Mouse (Mus musculus) testis, adult 2 months (tissue): ENCODE measurements around the gene Gm11541.

Source experiments
- CTCF ChIP-seq: fragments of 200-500 bp; IDR thresholded peaks from 2 replicates; pipeline ENCODE4 v1.5.1; 2012; ENCODE audit warnings: low read depth, mild to moderate bottlenecking, inconsistent platforms, low read length, moderate library complexity; ENCODE audit not compliant: control insufficient read depth, insufficient read depth, insufficient replicate concordance
- POLR2A ChIP-seq: fragments of 200-500 bp; IDR thresholded peaks from 2 replicates; pipeline ENCODE4 v1.6.1; 2012; ENCODE audit warnings: low read depth, mild to moderate bottlenecking, inconsistent platforms, low read length, moderate library complexity; ENCODE audit not compliant: control insufficient read depth

DNA sequence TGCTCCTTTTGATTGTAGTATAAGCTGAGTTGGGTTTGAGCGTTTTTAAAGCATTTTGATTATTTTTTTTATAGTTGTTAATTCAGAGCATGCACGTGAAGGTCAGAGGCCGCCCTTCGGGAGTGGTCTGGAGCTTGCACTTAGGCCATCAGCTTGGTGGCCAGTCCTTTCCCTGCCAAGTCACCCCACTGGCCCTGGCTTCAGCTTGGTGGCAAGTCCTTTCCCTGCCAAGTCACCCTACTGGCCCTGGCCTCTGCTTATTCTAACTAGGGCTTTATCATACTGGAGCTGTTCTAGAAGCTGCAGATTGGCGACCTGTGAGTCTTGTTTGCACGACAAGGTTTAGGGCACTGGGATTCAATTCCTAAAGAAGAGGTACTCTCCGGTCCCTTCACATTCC lies 21.9 kb downstream of the Gm11541 start:
- TF ChIP-seq POLR2A (no peak), CTCF (no peak)
